Mouse (Mus musculus) heart, postnatal 25 days (tissue): Measurements from ENCODE around the gene Dirc2. TPM values are rescaled to one million over a fixed set of nuclear protein-coding genes. Genes with fewer than 3 reads are reported as not detected.
A peak's percentile ranks its signal among the peaks of the same experiment; 100 is the strongest.

Source experiments
- DNase-seq: peaks from one replicate; pipeline ENCODE4 v3.0.0; 2022; ENCODE audit warnings: low spot score
- intact Hi-C: fragments of 180-260 bp; cut with DNase I; formaldehyde crosslinking; loops from one replicate; pipeline ENCODE4 v1.15.1; 2025
- total RNA-seq, 2 experiments: library from RNA; stranded (reverse); gene quantifications; 2 replicates each; pipeline ENCODE4 v1.2.3; 2021

Dirc2 gene
- total RNA-seq, 2 experiments from 2014 or later: 54.2 to 63.4 TPM

DNA sequence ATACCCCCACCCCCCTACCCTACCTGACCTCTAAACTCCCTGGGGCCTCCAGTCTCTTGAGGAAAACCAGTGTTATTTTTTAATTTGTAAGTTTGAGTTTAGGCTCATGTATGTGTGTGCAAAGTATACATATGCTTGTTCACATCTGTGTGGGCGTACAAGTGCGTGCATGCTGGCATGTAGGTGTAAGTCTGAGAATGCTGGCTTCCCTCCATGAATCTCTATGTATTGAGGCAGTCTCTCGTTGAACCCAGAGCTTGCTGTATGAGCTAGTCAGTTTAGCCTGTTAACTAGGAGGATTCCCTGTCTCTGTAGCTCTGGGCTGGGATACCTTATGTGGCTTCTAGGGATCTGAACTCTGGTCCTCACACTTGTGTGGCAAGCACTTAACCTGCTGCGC is 8.6 kb upstream of the Dirc2 start:
- DNase-seq: no peak
- intact Hi-C loops: no loop called here

DNA sequence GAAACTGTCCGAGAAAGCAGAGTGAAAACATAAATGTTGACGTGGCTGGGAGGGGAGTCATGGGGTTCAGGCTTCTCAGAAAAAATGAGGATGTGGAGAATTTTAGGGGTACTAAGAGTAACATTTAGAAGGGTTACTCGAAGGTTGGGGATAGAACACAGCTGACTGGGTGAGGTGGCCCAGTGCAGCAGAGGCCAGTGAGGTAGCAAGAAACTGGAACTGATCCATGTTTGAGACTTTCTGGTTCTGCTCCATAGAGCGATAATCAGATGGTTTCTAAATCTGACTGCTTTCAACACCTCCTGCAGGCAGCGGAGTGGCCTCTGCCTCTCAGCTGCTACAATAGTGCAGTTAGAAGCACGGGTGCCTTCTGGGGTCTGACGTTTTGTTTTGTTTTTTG is 7.6 kb upstream of the Dirc2 start:
- intact Hi-C loops: no loop called here
- DNase-seq: no peak

- DNase-seq: no peak
- intact Hi-C loops: no loop called here
Measured at GRCm38 (mm10) chr16:35775835-35776234, 6.7 kb upstream of the Dirc2 start.

- intact Hi-C loops: no loop called here
- no peak for DNase-seq
Measured at GRCm38 (mm10) chr16:35772598-35772997, 3.4 kb upstream of the Dirc2 start.

DNA sequence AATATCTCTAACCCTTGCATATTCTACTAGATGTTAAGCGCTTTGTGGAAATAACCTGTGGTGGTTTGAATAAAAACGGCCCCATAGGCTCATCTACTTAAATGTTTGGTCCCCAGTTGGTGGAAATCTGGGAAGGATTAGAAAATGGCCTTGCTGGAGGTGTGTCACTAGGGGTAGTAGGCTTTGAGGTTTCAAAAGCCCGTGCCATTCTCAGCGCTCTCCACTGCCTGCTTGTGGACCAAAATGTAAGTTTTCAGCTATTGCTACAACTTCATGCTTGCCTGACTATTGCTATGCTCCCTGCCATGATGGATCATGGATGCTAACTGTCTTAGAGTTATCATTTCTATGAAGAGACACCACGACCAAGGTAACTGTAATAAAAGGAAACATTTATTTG is 2.5 kb upstream of the Dirc2 start:
- DNase-seq: no peak
- intact Hi-C loops: no loop called here

DNA sequence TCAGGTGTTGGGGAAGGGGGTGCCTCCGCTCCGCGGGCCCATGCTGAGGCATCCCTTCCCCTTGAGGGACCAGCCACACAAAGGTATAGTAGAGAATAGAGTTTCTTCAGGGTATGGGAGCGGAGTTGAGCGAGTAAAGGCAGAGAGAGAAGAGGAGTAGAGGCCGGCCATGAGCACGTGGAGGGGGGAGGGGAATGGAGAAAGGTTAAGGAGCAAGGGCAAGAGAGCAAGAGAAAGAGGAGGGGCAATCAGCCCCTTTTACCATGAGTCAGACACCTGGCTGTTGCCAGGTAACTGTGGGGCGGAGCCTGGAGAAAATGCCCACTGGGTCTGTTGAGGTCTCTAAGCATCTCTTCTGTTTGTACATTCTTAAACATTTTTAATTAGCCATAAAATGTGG is 2.0 kb upstream of the Dirc2 start:
- intact Hi-C loops: no loop called here
- DNase-seq: no peak

- peak; percentile 83 for DNase-seq
- intact Hi-C loops: loop anchor here (5.0 kb wide), 1 partner anchor 97 kb away; no protein-coding TSS in a partner anchor
Measured at GRCm38 (mm10) chr16:35769878-35770657, 912 bp upstream of the Dirc2 start, which contains the start of gene Hspbap1. TSS of gene Hspbap1 (plus strand) at chr16:35770375.

- intact Hi-C loops: loop anchor here (5.0 kb wide), 1 partner anchor 99 kb away; no protein-coding TSS in a partner anchor
- DNase-seq: no peak
Measured at GRCm38 (mm10) chr16:35768469-35768784, 729 bp downstream of the Dirc2 start.

GRCm38 (mm10) chr16:35766366-35766765 is 2.8 kb downstream of the Dirc2 start:
- no peak for DNase-seq
- intact Hi-C loops: loop anchor here (5.0 kb wide), 1 partner anchor 101 kb away; no protein-coding TSS in a partner anchor

GRCm38 (mm10) chr16:35765449-35765848 is 3.7 kb downstream of the Dirc2 start:
- intact Hi-C loops: loop anchor here (5.0 kb wide), 1 partner anchor 102 kb away; no protein-coding TSS in a partner anchor
- DNase-seq: no peak

GRCm38 (mm10) chr16:35764941-35765340 is 4.2 kb downstream of the Dirc2 start:
- no peak for DNase-seq
- intact Hi-C loops: loop anchor here (5.0 kb wide), 1 partner anchor 102 kb away; no protein-coding TSS in a partner anchor

DNA sequence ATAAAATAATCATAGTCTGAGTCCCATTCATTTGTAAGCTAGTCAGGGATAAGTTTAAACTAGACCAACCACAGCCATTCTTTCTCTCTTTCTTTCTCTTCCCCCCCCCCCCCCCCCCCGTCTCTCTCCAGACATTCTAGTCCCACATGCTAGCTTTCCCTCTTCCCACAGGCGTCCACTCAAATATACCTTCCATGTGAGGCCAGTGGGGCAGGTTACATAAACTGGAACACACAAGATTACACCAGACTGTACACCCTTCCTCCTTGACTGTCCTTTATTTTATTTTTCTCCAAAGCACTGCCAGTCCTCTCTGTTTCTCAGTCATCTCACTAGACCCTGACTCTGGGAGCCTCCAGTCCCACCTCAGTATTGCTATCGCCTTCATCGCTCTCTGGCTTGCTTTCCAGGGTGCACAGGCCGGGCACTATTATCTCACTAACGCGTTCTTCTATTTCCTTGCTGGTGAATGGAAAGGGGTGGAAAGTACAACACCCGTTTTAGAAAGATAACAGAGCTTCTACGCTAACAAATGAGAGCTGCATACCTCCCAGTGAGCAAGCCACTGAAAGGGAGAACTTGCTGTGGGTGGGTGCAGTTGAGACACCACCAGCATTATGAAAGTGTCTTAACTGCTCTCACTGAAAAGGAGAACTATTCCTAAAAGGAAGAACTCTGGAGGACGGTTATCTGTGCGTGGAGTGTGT is 5.4 kb downstream of the Dirc2 start:
- no peak for DNase-seq
- intact Hi-C loops: no loop called here

DNA sequence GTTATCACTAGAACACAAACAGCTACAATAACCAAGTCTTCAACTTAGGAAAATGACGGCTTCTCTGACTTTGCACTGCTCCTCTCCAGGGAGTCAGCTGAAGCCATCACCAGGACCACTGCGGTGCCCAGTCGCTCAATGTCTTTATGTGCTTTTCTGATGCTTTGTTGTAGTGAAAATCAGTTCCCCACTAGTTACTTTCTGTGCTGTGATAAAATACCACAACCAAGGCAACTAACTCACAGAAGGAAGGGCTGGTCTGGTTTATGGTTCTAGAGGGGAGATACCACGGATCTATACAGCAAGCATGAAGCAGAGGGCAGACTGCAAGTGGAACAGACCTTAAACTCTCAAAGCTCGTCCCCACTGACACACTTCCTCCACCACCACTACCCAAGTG is 9.8 kb downstream of the Dirc2 start:
- no peak for DNase-seq
- intact Hi-C loops: no loop called here

DNA sequence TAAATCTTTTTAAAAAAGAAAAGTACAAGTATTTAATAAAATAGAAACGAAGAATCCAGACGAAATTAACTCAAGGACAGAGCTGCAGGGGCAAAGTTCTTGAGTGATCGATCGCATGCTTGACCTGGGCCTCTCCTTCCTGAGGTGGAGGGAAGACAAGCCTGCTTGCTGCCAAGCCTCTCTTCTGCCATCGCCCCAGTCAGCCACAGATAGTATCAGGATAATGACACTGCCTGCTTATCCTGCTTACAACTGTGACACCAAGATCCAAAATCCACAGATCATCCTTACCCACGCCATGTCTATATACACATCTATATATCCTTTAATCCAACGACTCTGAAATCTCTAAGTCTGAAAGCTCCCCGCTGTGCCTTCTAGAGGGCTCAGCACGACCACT is 12.5 kb downstream of the Dirc2 start:
- no peak for DNase-seq
- intact Hi-C loops: no loop called here

- no peak for DNase-seq
- intact Hi-C loops: no loop called here
Measured at GRCm38 (mm10) chr16:35755502-35756334, 13.4 kb downstream of the Dirc2 start.

DNA sequence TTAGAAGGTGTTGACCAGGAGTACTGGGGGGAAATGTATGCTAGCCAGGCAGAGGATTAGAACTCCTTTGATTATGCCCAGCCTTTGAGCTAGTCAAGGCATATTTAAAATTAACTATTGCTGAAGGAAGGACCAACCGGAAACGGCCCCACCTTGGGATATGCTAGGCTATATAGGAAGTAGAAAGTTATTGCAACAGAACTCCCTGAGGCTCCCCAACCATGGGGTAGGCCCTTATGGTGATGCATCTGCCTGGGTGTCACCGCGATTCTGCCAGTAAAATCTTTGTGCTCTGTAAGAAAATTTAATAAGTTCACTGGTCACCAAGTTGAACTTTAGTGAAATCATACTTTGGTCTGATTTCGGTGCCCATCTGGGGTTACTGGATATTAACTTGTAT is 15.2 kb downstream of the Dirc2 start:
- no peak for DNase-seq
- intact Hi-C loops: no loop called here

- intact Hi-C loops: no loop called here
- DNase-seq: no peak
Measured at GRCm38 (mm10) chr16:35751841-35752240, 17.3 kb downstream of the Dirc2 start.

DNA sequence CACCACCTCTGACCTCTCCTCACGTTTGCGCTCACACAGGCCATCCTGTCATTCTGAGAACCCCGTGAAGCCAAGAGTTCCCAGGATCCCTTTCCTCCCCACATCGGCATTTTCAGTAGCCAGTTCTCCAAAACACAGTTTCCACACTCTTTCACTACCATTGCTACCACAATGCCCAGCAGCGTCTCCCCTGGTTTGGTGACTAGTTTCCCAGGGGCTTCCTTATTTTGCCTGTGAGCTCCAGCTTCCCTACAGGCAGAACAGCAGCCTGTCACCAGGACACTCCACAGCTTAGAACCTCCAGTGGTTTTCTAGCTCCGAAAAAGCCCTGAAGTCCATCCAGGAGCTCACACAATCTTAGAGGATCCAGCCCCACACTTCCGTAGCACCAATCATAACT is 19.8 kb downstream of the Dirc2 start:
- DNase-seq: no peak
- intact Hi-C loops: no loop called here

DNA sequence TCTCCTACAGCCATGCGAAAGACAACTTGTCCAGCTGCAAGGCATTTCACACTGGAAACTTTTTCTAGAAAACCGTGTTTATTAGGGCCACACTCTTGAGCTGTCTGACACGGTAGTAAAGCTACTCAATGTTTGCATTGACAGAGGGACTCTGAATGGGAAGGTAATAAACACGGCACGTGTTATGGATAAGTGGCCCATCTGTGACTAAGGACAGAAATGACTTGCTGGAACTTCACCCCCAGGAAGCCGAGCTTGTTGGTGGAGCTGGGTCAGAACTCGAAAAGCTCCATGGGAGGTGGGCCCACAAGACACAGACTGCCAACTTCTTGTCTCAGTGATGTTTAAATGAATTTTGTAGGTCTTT is 20.9 kb downstream of the Dirc2 start:
- no peak for DNase-seq
- intact Hi-C loops: no loop called here

GRCm38 (mm10) chr16:35747417-35748236 is 21.5 kb downstream of the Dirc2 start:
- no peak for DNase-seq
- intact Hi-C loops: no loop called here
